Mouse (Mus musculus): Measurements from ENCODE around the gene Ap5z1. TPM values are rescaled to one million over a fixed set of nuclear protein-coding genes. Genes with fewer than 3 reads are reported as not detected.

The Ap5z1 gene
- polyA plus RNA-seq, 1 experiment from 2014 or later: 30.6 TPM

DNA sequence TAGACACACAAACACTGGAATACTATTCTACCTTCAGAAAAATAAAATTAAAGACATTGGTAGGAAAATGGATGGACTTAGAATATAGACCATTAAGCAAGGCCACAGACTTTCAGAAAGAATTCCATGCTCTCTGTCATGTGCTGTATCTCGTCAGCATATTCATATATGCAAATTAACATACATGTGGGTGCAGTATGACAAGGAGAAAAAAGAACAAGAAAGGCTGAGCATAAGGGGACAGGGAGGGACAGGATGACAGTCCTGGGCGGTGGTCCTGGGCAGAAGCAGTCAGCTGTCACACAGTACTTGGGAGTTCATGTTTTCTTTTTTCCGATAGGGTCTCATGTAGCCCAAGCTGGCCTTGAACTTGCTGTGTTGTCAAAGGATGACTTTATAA, 40.0 kb upstream of the Ap5z1 start:
- ChIA-PET CTCF (interaction anchor here (1.4 to 2.4 kb wide), 4 partner anchors 11 to 16 kb away, joined by 4 to 8 read pairs (median 7); no protein-coding TSS in a partner anchor), POLR2A (interaction anchor here (1.1 kb wide), 1 partner anchor 17 kb away, joined by 3 read pairs; no protein-coding TSS in a partner anchor)
- DNase-seq (ENCODE audit: low read depth, low spot score): no peak
- TF ChIP-seq CTCF (IDR thresholded peaks at IDR 0.05): no peak
- no peak for ATAC-seq
- in situ Hi-C loops (cut with MboI; ENCODE audit: low pct_unique_long_range_greater_than_20kb): no loop called here
- H3K27me3 ChIP-seq: no peaks in the 10 kb centered on the region

DNA sequence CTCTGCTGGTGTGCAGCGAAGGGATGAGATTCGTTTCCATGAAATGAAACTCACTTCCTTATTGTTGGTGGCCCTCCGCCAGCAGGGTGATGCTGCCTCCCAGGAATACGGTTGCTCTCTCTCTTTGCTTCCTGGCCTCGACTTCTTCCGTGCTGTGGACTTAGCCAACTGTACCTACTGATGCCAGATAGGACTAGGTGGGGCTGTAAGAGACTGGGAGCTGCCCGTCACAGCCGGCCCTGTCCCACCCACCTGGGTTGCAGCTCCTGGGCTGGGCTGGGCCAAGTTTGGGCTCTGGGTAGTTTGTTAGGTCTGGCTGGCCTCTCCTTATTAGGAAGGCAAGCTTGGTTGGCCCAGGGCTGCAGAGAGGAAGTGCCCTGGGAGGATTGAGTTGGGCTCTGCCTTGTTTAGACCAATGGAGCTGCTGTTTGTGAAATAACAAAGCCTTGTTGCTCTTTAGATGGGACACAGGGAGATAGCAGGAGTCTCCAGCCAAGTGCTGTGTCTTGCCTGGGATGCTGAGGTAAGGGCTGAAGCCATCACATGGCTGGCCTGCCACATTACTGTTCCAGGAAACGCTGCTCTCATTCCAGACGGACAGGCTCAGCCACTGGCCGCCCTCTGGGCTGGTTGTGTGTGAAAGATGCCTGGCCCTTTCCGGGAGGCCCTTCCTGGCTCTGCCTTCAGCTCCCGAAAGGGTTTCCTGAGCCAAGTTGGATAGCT, 39.0 kb upstream of the Ap5z1 start:
- peak; percentile 63 for ATAC-seq
- TF ChIP-seq CTCF (IDR thresholded peaks at IDR 0.05): no peak
- CTCF ChIA-PET: interaction anchor here (0.9 to 2.4 kb wide), 8 partner anchors 10 to 22 kb away, joined by 3 to 8 read pairs (median 4); no protein-coding TSS in a partner anchor

DNA sequence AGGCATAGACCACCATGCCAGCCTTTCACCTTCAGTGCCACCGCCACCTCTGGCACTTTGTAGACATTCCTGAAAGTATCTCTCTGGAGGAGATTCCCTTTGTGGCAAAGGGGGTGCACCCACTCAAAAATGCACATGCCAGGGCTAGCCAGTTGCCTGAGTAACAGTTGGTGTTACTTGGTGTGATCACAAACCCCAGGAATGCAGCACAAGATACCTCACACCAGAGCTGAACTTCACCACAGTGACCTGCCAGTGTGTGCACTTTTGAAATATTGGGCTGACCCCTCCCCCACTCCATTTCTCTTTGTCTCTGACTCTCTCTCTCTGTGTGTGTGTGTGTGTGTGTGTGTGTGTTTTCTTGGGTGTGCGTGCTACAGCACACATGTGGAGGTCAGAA, 37.3 kb upstream of the Ap5z1 start:
- CTCF ChIA-PET: no interaction called here
- POLR2A ChIA-PET: interaction anchor here (1.9 kb wide), 1 partner anchor 16 kb away, joined by 5 read pairs; no protein-coding TSS in a partner anchor
- ATAC-seq: peak; percentile 68
- H3K27me3 ChIP-seq: no peaks in the 10 kb centered on the region
- DNase-seq (ENCODE audit: low read depth, low spot score): peak; percentile 48
- TF ChIP-seq CTCF (IDR thresholded peaks at IDR 0.05): no peak
- in situ Hi-C loops (cut with MboI; ENCODE audit: low pct_unique_long_range_greater_than_20kb): no loop called here

More for the DNA sequence above, 39.0 kb upstream of the Ap5z1 start:
- POLR2A ChIA-PET: interaction anchor here (0.5 to 1.9 kb wide), 5 partner anchors 16 to 40 kb away, joined by 3 to 5 read pairs (median 3); no protein-coding TSS in a partner anchor
- in situ Hi-C loops (cut with MboI; ENCODE audit: low pct_unique_long_range_greater_than_20kb): no loop called here
- DNase-seq (ENCODE audit: low read depth, low spot score): peak; percentile 50
- H3K27me3 ChIP-seq: no peaks in the 10 kb centered on the region

DNA sequence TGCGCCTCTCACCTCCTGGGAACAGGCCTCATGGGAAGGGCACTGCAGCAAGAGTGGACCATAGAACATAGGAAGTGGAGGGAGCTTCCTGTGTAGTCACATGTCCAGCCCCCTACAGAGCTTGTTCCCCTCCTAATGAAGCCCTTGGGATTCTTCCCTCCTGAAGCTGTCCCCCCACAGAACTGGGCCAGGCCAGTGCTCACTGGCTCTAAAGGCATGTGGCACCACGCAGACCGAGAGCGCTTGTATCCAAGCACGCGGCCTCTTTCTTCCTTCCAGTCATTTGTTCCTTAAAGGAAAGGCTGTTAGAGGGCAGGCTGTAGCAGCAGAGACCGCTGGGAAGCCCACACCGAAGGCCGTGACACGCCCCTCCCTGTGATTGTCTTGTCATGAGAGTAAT, 35.9 kb upstream of the Ap5z1 start:
- ChIA-PET CTCF (interaction anchor here (1.0 to 1.4 kb wide), 2 partner anchors 18 to 25 kb away, joined by 3 read pairs; no protein-coding TSS in a partner anchor), POLR2A (no interaction called here)
- H3K27me3 ChIP-seq: no peaks in the 10 kb centered on the region
- TF ChIP-seq CTCF (IDR thresholded peaks at IDR 0.05): no peak
- ATAC-seq (no peak), DNase-seq (ENCODE audit: low read depth, low spot score) (no peak)
- in situ Hi-C loops (cut with MboI; ENCODE audit: low pct_unique_long_range_greater_than_20kb): no loop called here

DNA sequence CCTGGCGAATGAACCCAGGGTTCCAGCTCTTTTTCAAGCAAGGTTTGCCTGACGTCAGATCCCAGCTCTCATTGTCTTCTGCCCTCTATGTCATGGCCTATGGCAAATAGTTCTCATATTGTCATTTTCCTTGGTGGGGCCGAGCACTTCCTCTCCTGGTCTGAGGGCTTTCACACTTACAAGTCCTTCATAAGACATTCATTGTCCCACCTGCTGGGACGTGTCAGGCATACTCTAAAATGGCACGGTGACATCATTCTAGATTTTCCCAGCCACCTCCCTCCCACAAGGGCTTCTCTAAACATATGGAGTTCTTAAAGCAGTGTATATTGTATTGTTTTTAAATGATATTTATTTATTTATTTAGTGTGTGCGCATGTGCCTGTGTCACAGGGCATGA, 35.1 kb upstream of the Ap5z1 start:
- TF ChIP-seq CTCF (IDR thresholded peaks at IDR 0.05): no peak
- ChIA-PET CTCF (interaction anchor here (1.4 kb wide), 1 partner anchor 25 kb away, joined by 3 read pairs; no protein-coding TSS in a partner anchor), POLR2A (no interaction called here)
- no peaks in the 10 kb centered on the region for H3K27me3 ChIP-seq
- in situ Hi-C loops (cut with MboI; ENCODE audit: low pct_unique_long_range_greater_than_20kb): no loop called here
- ATAC-seq: no peak
- no peak for DNase-seq (ENCODE audit: low read depth, low spot score)

DNA sequence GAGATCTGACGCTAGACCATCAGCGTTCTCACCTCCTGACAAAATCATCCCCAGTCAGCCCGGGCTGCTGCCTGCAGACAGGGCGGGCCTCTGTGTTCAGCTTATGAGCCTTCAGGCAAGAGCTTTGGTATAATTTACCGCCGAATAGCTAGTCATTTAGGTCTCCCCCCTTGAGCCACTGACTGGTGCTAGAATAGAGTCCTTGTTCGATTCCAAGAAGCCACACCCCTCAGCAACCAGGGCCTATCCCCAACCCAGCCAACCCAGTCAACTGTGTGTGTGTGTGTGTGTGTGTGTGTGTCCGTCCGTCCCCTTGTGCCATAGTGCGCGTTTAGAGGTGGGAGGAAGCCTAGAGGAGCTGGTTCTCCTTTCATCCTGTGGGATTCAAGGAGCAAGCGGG, 32.7 kb upstream of the Ap5z1 start:
- no peak for ATAC-seq
- in situ Hi-C loops (cut with MboI; ENCODE audit: low pct_unique_long_range_greater_than_20kb): no loop called here
- DNase-seq (ENCODE audit: low read depth, low spot score): no peak
- POLR2A ChIA-PET: no interaction called here
- CTCF ChIA-PET: interaction anchor here (0.7 to 1.0 kb wide), 2 partner anchors 9 to 17 kb away, joined by 3 read pairs; no protein-coding TSS in a partner anchor
- H3K27me3 ChIP-seq: no peaks in the 10 kb centered on the region
- no peak for TF ChIP-seq CTCF (IDR thresholded peaks at IDR 0.05)

DNA sequence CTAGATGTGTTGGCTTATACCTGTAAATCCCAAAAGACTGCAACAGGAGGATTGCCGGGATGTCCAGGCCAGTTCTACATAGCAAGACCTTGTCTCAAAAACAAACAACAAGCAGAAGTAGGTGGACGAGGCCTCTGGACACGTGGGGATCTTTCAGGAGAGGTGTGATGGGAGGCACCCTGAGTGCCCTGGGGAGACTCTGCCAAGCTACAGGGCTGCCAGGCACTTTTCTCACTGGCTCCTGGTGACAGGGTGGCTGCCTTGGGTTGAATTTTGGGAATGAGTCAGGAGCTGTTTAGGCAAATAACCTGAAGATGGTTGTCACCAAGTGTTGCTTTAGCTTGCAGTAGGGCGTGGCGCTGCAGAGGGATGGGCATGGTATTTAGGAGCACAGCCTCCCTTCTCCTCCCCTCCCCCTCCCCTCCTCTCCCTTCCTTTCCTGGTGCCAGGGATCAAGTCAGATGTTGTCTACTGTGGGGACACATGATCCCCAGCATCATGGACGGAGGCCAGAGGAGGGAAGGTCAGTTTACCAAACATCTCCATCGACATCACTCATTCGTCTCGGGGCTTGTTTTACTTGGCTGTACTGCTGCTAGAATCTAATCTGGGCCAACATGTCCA, 31.8 kb upstream of the Ap5z1 start:
- ATAC-seq (no peak), DNase-seq (ENCODE audit: low read depth, low spot score) (no peak)
- H3K27me3 ChIP-seq: no peaks in the 10 kb centered on the region
- in situ Hi-C loops (cut with MboI; ENCODE audit: low pct_unique_long_range_greater_than_20kb): no loop called here
- ChIA-PET CTCF (interaction anchor here (0.7 kb wide), 1 partner anchor 9 kb away, joined by 3 read pairs; no protein-coding TSS in a partner anchor), POLR2A (no interaction called here)
- no peak for TF ChIP-seq CTCF (IDR thresholded peaks at IDR 0.05)

DNA sequence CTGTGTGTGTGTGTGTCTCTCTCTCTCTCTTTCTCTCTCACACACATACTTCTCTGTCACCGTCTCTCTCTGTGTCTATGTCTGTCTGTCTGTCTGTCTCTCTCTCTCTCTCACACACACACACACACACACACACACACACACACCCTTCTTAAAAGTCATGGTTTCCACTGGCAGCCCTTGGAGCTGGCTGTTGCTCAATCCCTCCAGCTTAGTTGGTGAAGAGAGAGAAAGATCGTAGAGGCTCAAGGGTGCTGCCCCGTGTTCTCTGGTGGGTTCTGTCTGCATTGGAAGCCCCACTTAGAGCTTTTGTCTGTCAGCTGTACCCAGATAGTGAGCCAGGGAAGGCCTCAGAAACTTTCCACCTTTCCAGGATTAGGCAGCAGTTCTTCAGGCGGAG, 31.0 kb upstream of the Ap5z1 start:
- in situ Hi-C loops (cut with MboI; ENCODE audit: low pct_unique_long_range_greater_than_20kb): no loop called here
- H3K27me3 ChIP-seq: no peaks in the 10 kb centered on the region
- no peak for ATAC-seq
- CTCF ChIA-PET: no interaction called here
- no peak for DNase-seq (ENCODE audit: low read depth, low spot score)
- TF ChIP-seq CTCF (IDR thresholded peaks at IDR 0.05): no peak
- POLR2A ChIA-PET: no interaction called here

DNA sequence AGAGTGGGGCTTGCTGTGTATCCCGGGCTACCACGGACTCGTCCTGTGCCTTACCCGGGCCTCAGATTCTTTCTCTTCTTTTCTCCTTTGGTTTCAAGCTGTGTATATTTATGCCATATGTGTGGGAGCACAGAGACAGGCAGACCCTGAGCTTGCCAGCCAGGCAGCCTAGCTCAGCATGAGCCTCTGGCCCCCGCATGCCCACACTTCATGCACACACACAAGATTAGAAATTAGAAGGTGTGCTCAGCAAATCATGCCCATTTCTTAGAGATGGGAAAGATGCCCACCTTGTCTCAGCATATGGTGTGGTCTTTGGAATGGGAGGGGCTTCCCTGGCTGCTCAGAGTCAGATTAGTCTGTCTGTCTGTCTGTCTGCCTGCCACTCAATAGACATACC, 29.7 kb upstream of the Ap5z1 start:
- in situ Hi-C loops (cut with MboI; ENCODE audit: low pct_unique_long_range_greater_than_20kb): no loop called here
- ChIA-PET POLR2A (no interaction called here), CTCF (interaction anchor here (1.6 kb wide), 1 partner anchor 10 kb away, joined by 4 read pairs; no protein-coding TSS in a partner anchor)
- DNase-seq (ENCODE audit: low read depth, low spot score): no peak
- no peaks in the 10 kb centered on the region for H3K27me3 ChIP-seq
- no peak for ATAC-seq
- TF ChIP-seq CTCF (IDR thresholded peaks at IDR 0.05): no peak

DNA sequence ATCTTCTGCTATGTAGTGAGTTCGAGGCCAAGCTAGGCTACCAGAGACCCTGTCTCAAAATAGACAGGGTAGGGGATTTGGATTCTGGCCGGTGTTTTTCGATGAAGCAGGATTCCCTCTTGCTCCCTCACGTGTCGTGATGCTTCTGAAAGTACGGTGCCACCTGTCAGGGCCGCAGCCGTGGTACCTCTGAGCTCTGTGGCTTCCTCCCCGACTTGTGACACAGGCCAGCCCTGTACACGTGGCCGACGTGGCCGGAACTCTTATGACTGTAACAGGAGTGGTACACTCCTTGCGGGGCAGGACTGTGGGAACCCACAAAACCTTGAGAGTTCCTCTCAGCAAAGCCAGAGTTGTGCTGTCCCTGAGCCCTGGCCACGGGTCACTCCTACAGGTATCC, 28.0 kb upstream of the Ap5z1 start:
- ChIA-PET CTCF (interaction anchor here (0.9 to 1.2 kb wide), 2 partner anchors 11 to 23 kb away, joined by 3 read pairs; no protein-coding TSS in a partner anchor), POLR2A (no interaction called here)
- no peaks in the 10 kb centered on the region for H3K27me3 ChIP-seq
- in situ Hi-C loops (cut with MboI; ENCODE audit: low pct_unique_long_range_greater_than_20kb): no loop called here
- DNase-seq (ENCODE audit: low read depth, low spot score) (no peak), ATAC-seq (no peak)
- TF ChIP-seq CTCF (IDR thresholded peaks at IDR 0.05): no peak

Data from Patski (cell line).